Mouse (Mus musculus): ENCODE results near the gene Svep1.

- TF ChIP-seq CTCF (IDR thresholded peaks at IDR 0.05; ENCODE audit: extremely low read depth, insufficient read length, insufficient replicate concordance, low read depth, low read length), result no peak
- TF ChIP-seq POLR2A (IDR thresholded peaks at IDR 0.05; ENCODE audit: low read depth, low read length), result no peak
Observed at GRCm38 (mm10) chr4:58050276-58050675, 156.4 kb downstream of the Svep1 start.
